Mouse (Mus musculus) midbrain, embryonic 16.5 days (tissue): ENCODE results near the gene Fam76a. TPM values are rescaled to one million over a fixed set of nuclear protein-coding genes. Genes with fewer than 3 reads are reported as not detected.

ENCODE experiments used
- ATAC-seq: fragments of 200-750 bp; cut with Nextera tagmentation; 2 replicates; pipeline ENCODE4 v1.8.0; 2017; ENCODE audit warnings: moderate TSS enrichment
- H3K27ac ChIP-seq: fragments of 300-500 bp; sonication (generic); 2 replicates; pipeline ENCODE4 v1.5.1; 2014; ENCODE audit warnings: mild to moderate bottlenecking, low read length, mixed read lengths
- H3K27me3 ChIP-seq: fragments of 300-500 bp; sonication (generic); 2 replicates; pipeline ENCODE4 v1.6.1; 2014; ENCODE audit warnings: low read depth, low read length, mixed read lengths; ENCODE audit not compliant: control insufficient read depth, insufficient read depth
- H3K36me3 ChIP-seq: fragments of 300-500 bp; sonication (generic); 2 replicates; pipeline ENCODE4 v1.6.1; 2014; ENCODE audit warnings: mild to moderate bottlenecking, low read length, moderate library complexity, mixed read lengths; ENCODE audit not compliant: control insufficient read depth, insufficient read depth
- H3K4me1 ChIP-seq: fragments of 300-500 bp; sonication (generic); 2 replicates; pipeline ENCODE4 v1.6.1; 2014; ENCODE audit warnings: mild to moderate bottlenecking, low read length, mixed read lengths; ENCODE audit not compliant: control insufficient read depth, insufficient read depth
- H3K4me2 ChIP-seq: fragments of 300-500 bp; sonication (generic); 2 replicates; pipeline ENCODE4 v1.6.1; 2014; ENCODE audit warnings: mild to moderate bottlenecking, low read length, mixed read lengths
- H3K4me3 ChIP-seq: fragments of 300-500 bp; sonication (generic); 2 replicates; pipeline ENCODE4 v1.5.1; 2014; ENCODE audit warnings: low read depth, mild to moderate bottlenecking, low read length, moderate library complexity, mixed read lengths
- H3K9ac ChIP-seq: fragments of 300-500 bp; sonication (generic); 2 replicates; pipeline ENCODE4 v1.6.1; 2014; ENCODE audit warnings: low read depth, low read length, mixed read lengths
- H3K9me3 ChIP-seq: fragments of 300-500 bp; sonication (generic); replicated peaks from 2 replicates; pipeline ENCODE4 v1.6.1; 2014; ENCODE audit warnings: mild to moderate bottlenecking, low read length, mixed read lengths; ENCODE audit not compliant: control insufficient read depth, poor library complexity, severe bottlenecking
- WGBS: fragments of 180-500 bp; shearing (Covaris S2); extraction: QIAGEN DNeasy Blood & Tissue Kit; methylation state at CpG from one replicate; pipeline ENCODE4 v1.1.7; 2014; 5-methylcytosine and 5-hydroxymethylcytosine counted together
- polyA plus RNA-seq: library from polyadenylated mRNA; unstranded; fragments of >200 nt; fragmentation: Nextera tagmentation; extraction: Ambion mirVana; gene quantifications from 2 replicates; pipeline ENCODE4 v1.2.1, GENCODE M21; 2015

The Fam76a gene
- polyA plus RNA-seq, result 41.8 and 42.7 TPM in 2 replicates

- peak; percentile 99 for ATAC-seq
- peak within 1 kb of the TSS; percentile 91 for H3K27ac ChIP-seq
- peak within 1 kb of the TSS; percentile 98 for H3K4me3 ChIP-seq
- no peaks in the 10 kb centered on the region for H3K36me3 ChIP-seq
- no peaks in the 10 kb centered on the region for H3K9me3 ChIP-seq
- H3K27me3 ChIP-seq, result no peaks in the 10 kb centered on the region
- 0% methylated on average over 45 of the region's 53 CpGs for WGBS
- H3K4me1 ChIP-seq, result peaks cover 15% of the 10 kb centered on the region
- H3K4me2 ChIP-seq, result peak within 1 kb of the TSS; percentile 88
- peak within 1 kb of the TSS; percentile 96 for H3K9ac ChIP-seq
These were observed at the start of gene Fam76a for GRCm38 (mm10) chr4:132922558-132923008. Fam76a (minus strand) TSS chr4:132922558.

- H3K27ac ChIP-seq, result no peak overlapping the region
- H3K9me3 ChIP-seq, result no peaks in the 10 kb centered on the region
- H3K4me3 ChIP-seq, result no peak overlapping the region
- H3K9ac ChIP-seq, result no peak overlapping the region
- H3K4me1 ChIP-seq, result peaks cover 24% of the 10 kb centered on the region
- no peaks in the 10 kb centered on the region for H3K36me3 ChIP-seq
- ATAC-seq, result no peak
- 76% methylated on average over 3 of the region's 3 CpGs for WGBS
- peaks cover 8% of the 10 kb centered on the region for H3K27me3 ChIP-seq
- no peak overlapping the region for H3K4me2 ChIP-seq
These were observed 49.7 kb upstream of the Fam76a start for GRCm38 (mm10) chr4:132972101-132972500.

GRCm38 (mm10) chr4:132971601-132972000 is 49.2 kb upstream of the Fam76a start:
- no peaks in the 10 kb centered on the region for H3K9me3 ChIP-seq
- 81% methylated on average over 6 of the region's 6 CpGs for WGBS
- no peak overlapping the region for H3K4me3 ChIP-seq
- H3K4me1 ChIP-seq, result peaks cover 24% of the 10 kb centered on the region
- no peak overlapping the region for H3K9ac ChIP-seq
- no peaks in the 10 kb centered on the region for H3K36me3 ChIP-seq
- peaks cover 8% of the 10 kb centered on the region for H3K27me3 ChIP-seq
- H3K27ac ChIP-seq, result no peak overlapping the region
- H3K4me2 ChIP-seq, result no peak overlapping the region
- no peak for ATAC-seq

GRCm38 (mm10) chr4:132968105-132968938 is 46.0 kb upstream of the Fam76a start:
- H3K36me3 ChIP-seq, result no peaks in the 10 kb centered on the region
- 42% methylated on average over 6 of the region's 6 CpGs for WGBS
- H3K4me2 ChIP-seq, result no peak overlapping the region
- H3K9ac ChIP-seq, result no peak overlapping the region
- H3K9me3 ChIP-seq, result no peaks in the 10 kb centered on the region
- no peak overlapping the region for H3K27ac ChIP-seq
- H3K27me3 ChIP-seq, result no peaks in the 10 kb centered on the region
- H3K4me3 ChIP-seq, result no peak overlapping the region
- H3K4me1 ChIP-seq, result peaks cover 5% of the 10 kb centered on the region; the same call in 1 of the 2 replicates
- ATAC-seq, result no peak

- ATAC-seq, result no peak
- no peaks in the 10 kb centered on the region for H3K36me3 ChIP-seq
- H3K4me3 ChIP-seq, result no peak overlapping the region
- no peaks in the 10 kb centered on the region for H3K27me3 ChIP-seq
- WGBS, result 15% methylated on average over 5 of the region's 5 CpGs
- no peaks in the 10 kb centered on the region; the same call in 1 of the 2 replicates for H3K4me1 ChIP-seq
- peak overlapping the region; percentile 17; the same call in 1 of the 2 replicates for H3K9ac ChIP-seq
- no peak overlapping the region for H3K4me2 ChIP-seq
- no peaks in the 10 kb centered on the region for H3K9me3 ChIP-seq
- peak overlapping the region; percentile 55; the same call in 1 of the 2 replicates for H3K27ac ChIP-seq
These were observed 42.1 kb upstream of the Fam76a start for GRCm38 (mm10) chr4:132964473-132964872.

GRCm38 (mm10) chr4:132964064-132964463 is 41.7 kb upstream of the Fam76a start:
- no peaks in the 10 kb centered on the region for H3K27me3 ChIP-seq
- no peaks in the 10 kb centered on the region for H3K36me3 ChIP-seq
- peak overlapping the region; percentile 55; the same call in 1 of the 2 replicates for H3K27ac ChIP-seq
- ATAC-seq, result no peak
- H3K4me1 ChIP-seq, result peaks cover 2% of the 10 kb centered on the region; the same call in 1 of the 2 replicates
- no peaks in the 10 kb centered on the region for H3K9me3 ChIP-seq
- no peak overlapping the region for H3K4me2 ChIP-seq
- no peak overlapping the region for H3K9ac ChIP-seq
- WGBS, result 35% methylated on average over 3 of the region's 3 CpGs
- H3K4me3 ChIP-seq, result no peak overlapping the region

GRCm38 (mm10) chr4:132963436-132963835 is 41.1 kb upstream of the Fam76a start:
- ATAC-seq, result no peak
- Histone ChIP-seq H3K27ac (no peak overlapping the region), H3K4me1 (peaks cover 7% of the 10 kb centered on the region; the same call in 1 of the 2 replicates), H3K9me3 (no peaks in the 10 kb centered on the region), H3K36me3 (no peaks in the 10 kb centered on the region), H3K9ac (no peak overlapping the region), H3K4me2 (no peak overlapping the region), H3K27me3 (no peaks in the 10 kb centered on the region), H3K4me3 (no peak overlapping the region)
- WGBS, result 15% methylated on average over 2 of the region's 2 CpGs

- no peak overlapping the region for H3K4me3 ChIP-seq
- no peak overlapping the region for H3K9ac ChIP-seq
- H3K27me3 ChIP-seq, result no peaks in the 10 kb centered on the region
- no peaks in the 10 kb centered on the region for H3K9me3 ChIP-seq
- H3K36me3 ChIP-seq, result no peaks in the 10 kb centered on the region
- peaks cover 7% of the 10 kb centered on the region; the same call in 1 of the 2 replicates for H3K4me1 ChIP-seq
- 94% methylated on average over 4 of the region's 4 CpGs for WGBS
- ATAC-seq, result no peak
- H3K27ac ChIP-seq, result no peak overlapping the region
- H3K4me2 ChIP-seq, result no peak overlapping the region
These were observed 40.3 kb upstream of the Fam76a start for GRCm38 (mm10) chr4:132962628-132963027.

- Histone ChIP-seq H3K9ac (no peak overlapping the region), H3K27me3 (no peaks in the 10 kb centered on the region), H3K4me2 (no peak overlapping the region), H3K4me1 (peaks cover 7% of the 10 kb centered on the region; the same call in 1 of the 2 replicates), H3K36me3 (no peaks in the 10 kb centered on the region), H3K4me3 (no peak overlapping the region), H3K27ac (no peak overlapping the region), H3K9me3 (no peaks in the 10 kb centered on the region)
- WGBS, result 78% methylated on average over 5 of the region's 5 CpGs
- no peak for ATAC-seq
These were observed 39.5 kb upstream of the Fam76a start for GRCm38 (mm10) chr4:132961866-132962265.
